ENCODE assay signal across 9 mouse cellular contexts in genomic region chr4:127024240-127024639, GRCm38 (mm10). TPM values are rescaled to one million over a fixed set of nuclear protein-coding genes. Genes with fewer than 3 reads are reported as not detected.
DNase-seq lines count a peak whose midpoint lies in the region; ATAC-seq lines count a peak whose summit lies in the region.
"Had no signal": no experiment of that assay in that cellular context is flagged by ENCODE, and none has a peak within 500 bp of the region (broad histone marks: within the 10 kb centered on the region; RNA-seq: fewer than 3 reads in every experiment).

No protein-coding gene starts in this region.

- H3K9ac ChIP-seq in forebrain, embryonic 14.5 days (ENCODE audit: low read length) = peak overlapping the region; percentile 100
- peak overlapping the region; percentile 100 for H3K9ac ChIP-seq in liver, embryonic 13.5 days

- H3K36me3 ChIP-seq in megakaryocyte, embryonic 14.5 days (replicated peaks; ENCODE audit: low read length) = peaks cover 69% of the 10 kb centered on the region
- H3K36me3 ChIP-seq in forebrain, embryonic 14.5 days (ENCODE audit: control insufficient read depth, insufficient read depth, low read length) = peaks cover 64% of the 10 kb centered on the region
- H3K36me3 ChIP-seq in liver, embryonic 13.5 days = peaks cover 64% of the 10 kb centered on the region

- H3K4me2 ChIP-seq in forebrain, embryonic 14.5 days (ENCODE audit: low read length) = peak overlapping the region; percentile 91
- H3K4me2 ChIP-seq in liver, embryonic 13.5 days = peak overlapping the region; percentile 92

- no peak for DNase-seq in forebrain, embryonic 14.5 days (ENCODE audit: low spot score)
- no peak for DNase-seq in liver, embryonic 13.5 days
- DNase-seq in embryo, embryonic 11 days = no peak
- DNase-seq in gastrocnemius, adult 8-10 months (ENCODE audit: low spot score in 2 of 2) = no peak
- DNase-seq in left cerebral cortex, adult 11 months (ENCODE audit: low spot score) = no peak
- DNase-seq: adrenal gland, adult 2 months; kidney, postnatal 4 days had no signal

- H3K27me3 ChIP-seq in megakaryocyte, embryonic 14.5 days (replicated peaks) = no peaks in the 10 kb centered on the region
- no peaks in the 10 kb centered on the region for H3K27me3 ChIP-seq in forebrain, embryonic 14.5 days (replicated peaks; ENCODE audit: control insufficient read depth, insufficient read depth, low read length)
- no peaks in the 10 kb centered on the region for H3K27me3 ChIP-seq in liver, embryonic 13.5 days

- WGBS in forebrain, embryonic 14.5 days = 71% methylated on average over 1 of the region's 1 CpGs
- WGBS in liver, embryonic 13.5 days (ENCODE audit: insufficient replicate concordance) = 53% methylated on average over 1 of the region's 1 CpGs

- H3K4me3 ChIP-seq in megakaryocyte, embryonic 14.5 days (replicated peaks) = peak overlapping the region; percentile 99
- H3K4me3 ChIP-seq in forebrain, embryonic 14.5 days (ENCODE audit: low read depth, low read length) = peak overlapping the region; percentile 100
- peak overlapping the region; percentile 100 for H3K4me3 ChIP-seq in liver, embryonic 13.5 days (replicated peaks)

- H3K9me3 ChIP-seq in megakaryocyte, embryonic 14.5 days = no peaks in the 10 kb centered on the region
- no peaks in the 10 kb centered on the region for H3K9me3 ChIP-seq in forebrain, embryonic 14.5 days (replicated peaks; ENCODE audit: control insufficient read depth, low read length)
- no peaks in the 10 kb centered on the region for H3K9me3 ChIP-seq in liver, embryonic 13.5 days (replicated peaks)

- no peak for ATAC-seq in megakaryocyte, adult 5-6 weeks (ENCODE audit: poor library complexity, severe bottlenecking)
- ATAC-seq in forebrain, embryonic 14.5 days = no peak
- ATAC-seq in liver, embryonic 13.5 days (ENCODE audit: low read depth) = no peak

- H3K27ac ChIP-seq in forebrain, embryonic 14.5 days (ENCODE audit: low read depth, low read length) = no peak overlapping the region
- H3K27ac ChIP-seq in liver, embryonic 13.5 days = no peak overlapping the region

- H3K4me1 ChIP-seq in megakaryocyte, embryonic 14.5 days = peaks cover 44% of the 10 kb centered on the region
- peaks cover 25% of the 10 kb centered on the region for H3K4me1 ChIP-seq in forebrain, embryonic 14.5 days (ENCODE audit: control insufficient read depth, insufficient read depth, low read length)
- peaks cover 58% of the 10 kb centered on the region for H3K4me1 ChIP-seq in liver, embryonic 13.5 days (replicated peaks)

RNA-seq across cellular contexts. Expression of gene Sfpq, which starts 3.1 kb away (rescaled TPM):
- polyA plus RNA-seq in megakaryocyte, embryonic 14.5 days (2012; ENCODE audit: insufficient read depth, low replicate concordance) = 139 and 380 TPM in 2 replicates
- 311 and 315 TPM in 2 replicates for total RNA-seq in megakaryocyte, adult 5-6 weeks (2015)
- total RNA-seq in megakaryocyte, adult 5-6 weeks (2017) = 566 and 688 TPM in 2 replicates
- 102 and 105 TPM in 2 replicates for polyA plus RNA-seq in forebrain, embryonic 14.5 days (2014; fragmentation: Nextera tagmentation; extraction: Ambion mirVana)
- polyA plus RNA-seq in liver, embryonic 13.5 days (2015; fragmentation: Nextera tagmentation; extraction: Ambion mirVana) = 35.2 and 39.2 TPM in 2 replicates
- 10 to 100 TPM; 30.0 to 47.7 (median 40.3) TPM for total RNA-seq in gastrocnemius, adult 8-10 months (2022)

RNA-seq across cellular contexts. Expression of gene Zmym1, which starts 36.7 kb away (rescaled TPM):
- 0.77 TPM in 1 of 2 replicates, not detected in the other for polyA plus RNA-seq in megakaryocyte, embryonic 14.5 days (2012; ENCODE audit: insufficient read depth, low replicate concordance)
- total RNA-seq in megakaryocyte, adult 5-6 weeks (2015) = 7.3 and 11.9 TPM in 2 replicates
- 8.7 and 9.7 TPM in 2 replicates for total RNA-seq in megakaryocyte, adult 5-6 weeks (2017)
- 31.5 and 35.1 TPM in 2 replicates for polyA plus RNA-seq in forebrain, embryonic 14.5 days (2014; fragmentation: Nextera tagmentation; extraction: Ambion mirVana)
- polyA plus RNA-seq in liver, embryonic 13.5 days (2015; fragmentation: Nextera tagmentation; extraction: Ambion mirVana) = 10.4 and 14.6 TPM in 2 replicates
- total RNA-seq in gastrocnemius, adult 8-10 months (2022) = 1 to 10 TPM; 4.4 to 7.8 (median 7.2) TPM

RNA-seq across cellular contexts. Expression of gene Zmym6, which starts 52.9 kb away (rescaled TPM):
- 0.09 and 0.84 TPM in 2 replicates for polyA plus RNA-seq in megakaryocyte, embryonic 14.5 days (2012; ENCODE audit: insufficient read depth, low replicate concordance)
- total RNA-seq in megakaryocyte, adult 5-6 weeks (2015) = 5.2 and 6.8 TPM in 2 replicates
- 8.1 and 9.1 TPM in 2 replicates for total RNA-seq in megakaryocyte, adult 5-6 weeks (2017)
- 21.2 and 32.3 TPM in 2 replicates for polyA plus RNA-seq in forebrain, embryonic 14.5 days (2014; fragmentation: Nextera tagmentation; extraction: Ambion mirVana)
- polyA plus RNA-seq in liver, embryonic 13.5 days (2015; fragmentation: Nextera tagmentation; extraction: Ambion mirVana) = 3.4 and 5.0 TPM in 2 replicates
- total RNA-seq in gastrocnemius, adult 8-10 months (2022) = 1 to 10 TPM; 4.4 to 5.0 (median 4.7) TPM

RNA-seq across cellular contexts. Expression of gene Zmym4, which starts 56.3 kb away (rescaled TPM):
- 0.69 TPM in 1 of 2 replicates, not detected in the other for polyA plus RNA-seq in megakaryocyte, embryonic 14.5 days (2012; ENCODE audit: insufficient read depth, low replicate concordance)
- 14.8 and 26.5 TPM in 2 replicates for total RNA-seq in megakaryocyte, adult 5-6 weeks (2015)
- total RNA-seq in megakaryocyte, adult 5-6 weeks (2017) = 19.9 and 27.3 TPM in 2 replicates
- 22.7 and 25.8 TPM in 2 replicates for polyA plus RNA-seq in forebrain, embryonic 14.5 days (2014; fragmentation: Nextera tagmentation; extraction: Ambion mirVana)
- 4.0 and 4.4 TPM in 2 replicates for polyA plus RNA-seq in liver, embryonic 13.5 days (2015; fragmentation: Nextera tagmentation; extraction: Ambion mirVana)
- 10 to 100 TPM; 14.4 to 22.6 (median 17.8) TPM for total RNA-seq in gastrocnemius, adult 8-10 months (2022)
